Mouse (Mus musculus): Measurements from ENCODE around the gene Gm21885. TPM values are rescaled to one million over a fixed set of nuclear protein-coding genes. Genes with fewer than 3 reads are reported as not detected.

Gene Gm21885
- polyA plus RNA-seq, 1 experiment = not detected

DNA sequence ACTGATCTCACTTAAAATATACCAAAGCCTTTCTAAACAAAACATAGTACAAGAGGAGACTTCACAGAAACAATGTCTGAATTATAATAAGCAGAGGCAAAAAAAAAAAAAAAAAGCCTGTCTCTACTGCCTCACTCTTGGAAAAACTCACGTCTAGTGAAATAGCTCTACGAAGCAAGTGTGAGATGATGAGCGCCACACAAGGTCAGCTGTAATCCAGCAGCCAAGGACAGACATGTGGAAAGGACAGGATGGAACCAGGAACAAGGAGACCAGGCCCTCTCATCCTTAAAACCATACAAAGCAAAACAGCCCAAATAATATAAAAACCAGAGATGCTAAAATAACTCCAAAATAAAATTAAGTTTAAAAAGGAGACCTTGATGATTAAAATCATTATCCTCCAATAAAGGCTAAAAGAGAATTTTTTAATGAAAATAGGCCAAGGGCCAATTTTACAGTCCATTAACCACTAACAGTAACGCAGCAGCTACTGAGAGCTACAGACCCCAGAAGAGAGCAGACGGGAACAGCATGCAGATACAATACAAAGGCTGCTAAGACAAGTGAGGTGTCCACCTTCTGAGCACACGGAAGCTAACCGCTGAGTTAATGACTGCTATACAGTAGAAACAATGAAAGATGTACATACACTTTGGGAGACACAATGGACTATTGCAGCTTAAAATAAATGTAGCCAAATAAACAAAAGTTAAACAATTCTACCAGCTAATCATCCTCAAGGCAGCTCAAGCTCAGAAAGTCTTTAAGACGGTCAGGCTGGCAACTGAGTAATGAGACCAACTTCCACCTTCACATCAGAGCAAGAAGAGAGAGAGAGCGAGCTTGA lies 13.5 kb downstream of the Gm21885 start:
- no peak for TF ChIP-seq CTCF (IDR thresholded peaks at IDR 0.05; ENCODE audit: low read depth, low read length)
- TF ChIP-seq EP300 (IDR thresholded peaks at IDR 0.05; ENCODE audit: insufficient read depth, low read depth, low read length) = no peak
- TF ChIP-seq POLR2A (IDR thresholded peaks at IDR 0.05; ENCODE audit: insufficient read depth, low read length) = no peak
- peaks cover 92% of the 10 kb centered on the region for H3K36me3 ChIP-seq (ENCODE audit: control insufficient read depth, insufficient read depth, low read length, poor library complexity, severe bottlenecking)

DNA sequence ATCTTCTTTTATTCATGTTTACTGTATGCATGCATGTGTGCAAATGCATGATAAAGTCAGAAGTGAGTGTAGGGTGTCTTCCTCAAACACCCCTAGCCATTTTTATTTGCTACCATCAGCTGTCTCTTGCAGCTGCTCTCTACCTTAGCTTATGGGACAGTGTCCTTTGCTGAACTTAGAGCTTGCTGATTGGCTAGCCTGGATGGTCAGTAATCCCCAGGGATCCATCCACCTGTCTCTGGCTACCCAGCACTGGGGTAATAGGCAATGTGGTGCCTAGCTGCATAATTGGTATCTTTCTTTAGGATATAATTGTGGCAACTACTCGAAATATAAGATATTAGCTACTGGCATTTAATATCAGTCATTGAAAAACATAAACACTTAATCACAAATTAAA lies 31.1 kb downstream of the Gm21885 start:
- no peak overlapping the region for H3K9ac ChIP-seq (ENCODE audit: low read depth, poor library complexity, severe bottlenecking)
- no peaks in the 10 kb centered on the region for H3K9me3 ChIP-seq (replicated peaks; ENCODE audit: control insufficient read depth, insufficient read depth, low read length, poor library complexity, severe bottlenecking)
- H3K4me1 ChIP-seq (ENCODE audit: control insufficient read depth, insufficient read depth, low read length) = no peaks in the 10 kb centered on the region
- TF ChIP-seq CTCF (IDR thresholded peaks at IDR 0.05; ENCODE audit: low read depth, low read length) (no peak), EP300 (IDR thresholded peaks at IDR 0.05; ENCODE audit: insufficient read depth, low read depth, low read length) (no peak), POLR2A (IDR thresholded peaks at IDR 0.05; ENCODE audit: insufficient read depth, low read length) (no peak)
- peaks cover 45% of the 10 kb centered on the region for H3K36me3 ChIP-seq (ENCODE audit: control insufficient read depth, insufficient read depth, low read length, poor library complexity, severe bottlenecking)
- H3K4me3 ChIP-seq (ENCODE audit: low read depth, low read length) = no peak overlapping the region
- no peaks in the 10 kb centered on the region for H3K27me3 ChIP-seq (ENCODE audit: control insufficient read depth, insufficient read depth, low read length, poor library complexity, severe bottlenecking)
- H3K27ac ChIP-seq (ENCODE audit: insufficient read depth, low read length) = no peak overlapping the region

More for the DNA sequence above, 13.5 kb downstream of the Gm21885 start:
- no peak overlapping the region for H3K9ac ChIP-seq (ENCODE audit: low read depth, poor library complexity, severe bottlenecking)
- no peak overlapping the region for H3K4me3 ChIP-seq (ENCODE audit: low read depth, low read length)
- no peaks in the 10 kb centered on the region for H3K27me3 ChIP-seq (ENCODE audit: control insufficient read depth, insufficient read depth, low read length, poor library complexity, severe bottlenecking)
- H3K27ac ChIP-seq (ENCODE audit: insufficient read depth, low read length) = no peak overlapping the region
- no peaks in the 10 kb centered on the region for H3K9me3 ChIP-seq (replicated peaks; ENCODE audit: control insufficient read depth, insufficient read depth, low read length, poor library complexity, severe bottlenecking)
- H3K4me1 ChIP-seq (ENCODE audit: control insufficient read depth, insufficient read depth, low read length) = no peaks in the 10 kb centered on the region

DNA sequence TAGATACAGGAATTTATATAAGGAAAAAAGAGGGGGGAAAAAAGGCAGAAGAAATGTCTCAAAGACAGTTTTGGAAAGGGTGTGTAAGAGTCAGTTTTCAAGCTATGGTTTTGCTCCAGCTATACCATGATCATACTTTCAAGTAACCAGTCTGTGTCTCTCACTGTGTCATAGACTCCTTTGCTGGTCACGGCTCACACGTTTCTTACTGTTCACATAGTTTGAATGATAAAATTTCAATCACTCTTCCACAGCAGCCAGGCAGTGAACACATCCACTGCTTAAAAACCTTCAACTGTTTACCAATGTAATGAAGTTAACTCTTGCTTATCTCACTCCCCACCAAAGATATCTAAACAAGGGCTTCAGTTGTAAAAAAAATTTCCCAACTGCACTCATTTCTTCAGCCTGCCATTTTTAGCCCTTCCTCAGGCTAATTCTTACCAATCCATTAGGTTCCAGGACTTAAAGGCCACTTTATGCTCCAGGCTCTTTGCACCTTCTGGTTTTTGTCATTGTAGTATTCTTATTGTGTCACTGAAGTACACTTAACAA lies 32.5 kb downstream of the Gm21885 start:
- H3K4me3 ChIP-seq (ENCODE audit: low read depth, low read length) = no peak overlapping the region
- no peaks in the 10 kb centered on the region for H3K4me1 ChIP-seq (ENCODE audit: control insufficient read depth, insufficient read depth, low read length)
- H3K27me3 ChIP-seq (ENCODE audit: control insufficient read depth, insufficient read depth, low read length, poor library complexity, severe bottlenecking) = no peaks in the 10 kb centered on the region
- peaks cover 39% of the 10 kb centered on the region for H3K36me3 ChIP-seq (ENCODE audit: control insufficient read depth, insufficient read depth, low read length, poor library complexity, severe bottlenecking)
- H3K27ac ChIP-seq (ENCODE audit: insufficient read depth, low read length) = no peak overlapping the region
- H3K9ac ChIP-seq (ENCODE audit: low read depth, poor library complexity, severe bottlenecking) = no peak overlapping the region
- TF ChIP-seq POLR2A (IDR thresholded peaks at IDR 0.05; ENCODE audit: insufficient read depth, low read length) (no peak), EP300 (IDR thresholded peaks at IDR 0.05; ENCODE audit: insufficient read depth, low read depth, low read length) (no peak), CTCF (IDR thresholded peaks at IDR 0.05; ENCODE audit: low read depth, low read length) (no peak)
- no peaks in the 10 kb centered on the region for H3K9me3 ChIP-seq (replicated peaks; ENCODE audit: control insufficient read depth, insufficient read depth, low read length, poor library complexity, severe bottlenecking)

DNA sequence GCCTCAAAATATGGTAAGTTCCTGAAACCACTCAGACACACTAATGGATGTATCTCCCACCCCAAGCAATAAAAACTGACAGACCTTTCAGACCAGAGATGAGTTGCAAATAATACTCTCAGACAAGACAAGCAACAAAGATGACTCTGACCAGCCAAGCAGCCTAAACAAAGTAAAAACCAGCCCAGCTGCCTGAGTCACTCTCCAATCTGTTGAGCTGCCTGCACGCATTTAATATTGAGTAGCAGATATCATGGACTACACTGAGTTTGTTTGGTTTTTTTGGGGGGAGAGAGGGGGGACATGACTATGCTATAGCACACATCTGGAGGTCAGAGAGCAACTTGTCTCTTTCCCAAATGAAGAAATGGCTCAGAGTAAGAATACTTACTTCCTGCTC lies 33.6 kb downstream of the Gm21885 start:
- no peaks in the 10 kb centered on the region for H3K4me1 ChIP-seq (ENCODE audit: control insufficient read depth, insufficient read depth, low read length)

DNA sequence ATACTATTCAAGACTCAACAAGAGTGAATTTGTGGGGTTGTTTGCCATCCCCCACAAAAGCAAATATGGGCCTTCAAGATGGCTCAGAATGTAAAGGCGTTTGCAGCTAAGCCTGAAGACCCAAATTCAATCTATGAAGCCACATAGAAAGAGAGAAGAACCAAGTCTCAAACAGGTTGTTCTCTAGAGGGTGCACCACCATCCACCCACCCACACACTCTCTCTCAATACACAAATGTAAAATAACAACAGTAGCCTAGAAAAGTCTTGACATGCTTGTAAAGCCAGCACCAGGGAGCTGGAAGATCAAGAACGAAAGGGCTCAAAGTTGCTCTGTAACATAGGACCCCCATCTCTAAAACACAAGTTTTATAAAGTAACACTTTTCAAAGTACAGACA lies 34.9 kb downstream of the Gm21885 start:
- no peak for TF ChIP-seq EP300 (IDR thresholded peaks at IDR 0.05; ENCODE audit: insufficient read depth, low read depth, low read length)
- TF ChIP-seq CTCF (IDR thresholded peaks at IDR 0.05; ENCODE audit: low read depth, low read length) = no peak
- no peak for TF ChIP-seq POLR2A (IDR thresholded peaks at IDR 0.05; ENCODE audit: insufficient read depth, low read length)
- Histone ChIP-seq H3K36me3 (ENCODE audit: control insufficient read depth, insufficient read depth, low read length, poor library complexity, severe bottlenecking) (peaks cover 36% of the 10 kb centered on the region), H3K9ac (ENCODE audit: low read depth, poor library complexity, severe bottlenecking) (no peak overlapping the region), H3K4me1 (ENCODE audit: control insufficient read depth, insufficient read depth, low read length) (no peaks in the 10 kb centered on the region), H3K27ac (ENCODE audit: insufficient read depth, low read length) (no peak overlapping the region), H3K27me3 (ENCODE audit: control insufficient read depth, insufficient read depth, low read length, poor library complexity, severe bottlenecking) (no peaks in the 10 kb centered on the region), H3K4me3 (ENCODE audit: low read depth, low read length) (no peak overlapping the region), H3K9me3 (replicated peaks; ENCODE audit: control insufficient read depth, insufficient read depth, low read length, poor library complexity, severe bottlenecking) (no peaks in the 10 kb centered on the region)

More for the DNA sequence above, 33.6 kb downstream of the Gm21885 start:
- Histone ChIP-seq H3K36me3 (ENCODE audit: control insufficient read depth, insufficient read depth, low read length, poor library complexity, severe bottlenecking) (peaks cover 41% of the 10 kb centered on the region), H3K27me3 (ENCODE audit: control insufficient read depth, insufficient read depth, low read length, poor library complexity, severe bottlenecking) (no peaks in the 10 kb centered on the region), H3K4me3 (ENCODE audit: low read depth, low read length) (no peak overlapping the region), H3K27ac (ENCODE audit: insufficient read depth, low read length) (no peak overlapping the region), H3K9ac (ENCODE audit: low read depth, poor library complexity, severe bottlenecking) (no peak overlapping the region), H3K9me3 (replicated peaks; ENCODE audit: control insufficient read depth, insufficient read depth, low read length, poor library complexity, severe bottlenecking) (no peaks in the 10 kb centered on the region)
- TF ChIP-seq POLR2A (IDR thresholded peaks at IDR 0.05; ENCODE audit: insufficient read depth, low read length) (no peak), EP300 (IDR thresholded peaks at IDR 0.05; ENCODE audit: insufficient read depth, low read depth, low read length) (no peak), CTCF (IDR thresholded peaks at IDR 0.05; ENCODE audit: low read depth, low read length) (no peak)

DNA sequence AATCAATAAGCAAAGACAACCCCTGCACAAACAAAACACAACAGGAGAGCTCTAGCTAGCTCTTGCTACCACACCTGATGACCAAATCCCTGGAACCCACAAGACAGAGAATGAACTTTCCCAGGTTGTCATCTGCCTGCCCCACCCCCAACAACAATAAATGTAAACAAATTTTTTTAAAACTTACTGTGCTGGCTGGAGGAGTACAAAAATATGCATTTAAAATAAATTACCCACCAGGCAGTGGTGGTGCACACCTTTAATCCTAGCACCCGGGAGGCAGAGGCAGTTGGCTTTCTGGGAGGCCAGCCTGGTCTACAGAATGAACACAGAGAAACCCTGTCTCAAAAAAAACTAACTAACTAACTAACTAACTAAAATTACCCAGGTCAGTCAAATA lies 35.3 kb downstream of the Gm21885 start:
- no peaks in the 10 kb centered on the region for H3K9me3 ChIP-seq (replicated peaks; ENCODE audit: control insufficient read depth, insufficient read depth, low read length, poor library complexity, severe bottlenecking)
- no peak overlapping the region for H3K4me3 ChIP-seq (ENCODE audit: low read depth, low read length)
- TF ChIP-seq EP300 (IDR thresholded peaks at IDR 0.05; ENCODE audit: insufficient read depth, low read depth, low read length) = no peak
- no peak for TF ChIP-seq POLR2A (IDR thresholded peaks at IDR 0.05; ENCODE audit: insufficient read depth, low read length)
- TF ChIP-seq CTCF (IDR thresholded peaks at IDR 0.05; ENCODE audit: low read depth, low read length) = no peak
- H3K36me3 ChIP-seq (ENCODE audit: control insufficient read depth, insufficient read depth, low read length, poor library complexity, severe bottlenecking) = peaks cover 36% of the 10 kb centered on the region
- H3K27me3 ChIP-seq (ENCODE audit: control insufficient read depth, insufficient read depth, low read length, poor library complexity, severe bottlenecking) = no peaks in the 10 kb centered on the region
- peak overlapping the region; percentile 9; the same call in 1 of the 2 replicates for H3K9ac ChIP-seq (ENCODE audit: low read depth, poor library complexity, severe bottlenecking)
- H3K4me1 ChIP-seq (ENCODE audit: control insufficient read depth, insufficient read depth, low read length) = no peaks in the 10 kb centered on the region
- no peak overlapping the region for H3K27ac ChIP-seq (ENCODE audit: insufficient read depth, low read length)

Measured in ES-Bruce4 (cell line).